Mouse (Mus musculus) stomach, embryonic 14.5 days (tissue): ENCODE measurements around the gene Olfr1555-ps1. TPM values are rescaled to one million over a fixed set of nuclear protein-coding genes. Genes with fewer than 3 reads are reported as not detected.

Source experiments
- ATAC-seq: fragments of 200-750 bp; cut with Nextera tagmentation; 2 replicates; pipeline ENCODE4 v1.8.0; 2017; ENCODE audit warnings: low read depth, moderate TSS enrichment; ENCODE audit not compliant: insufficient number of reproducible peaks, insufficient read depth, low FRiP score
- H3K27ac ChIP-seq: fragments of 300-500 bp; sonication (generic); 2 replicates; pipeline ENCODE4 v1.5.1; 2014; ENCODE audit warnings: mild to moderate bottlenecking, low read length, moderate library complexity, mixed read lengths
- H3K27me3 ChIP-seq: fragments of 300-500 bp; sonication (generic); 2 replicates; pipeline ENCODE4 v1.6.1; 2014; ENCODE audit warnings: low read length, control low read depth, mixed read lengths; ENCODE audit not compliant: control insufficient read depth, insufficient read depth
- H3K36me3 ChIP-seq: fragments of 300-500 bp; sonication (generic); 2 replicates; pipeline ENCODE4 v1.6.1; 2014; ENCODE audit warnings: mild to moderate bottlenecking, control low read depth, low read length, moderate library complexity, mixed read lengths; ENCODE audit not compliant: control insufficient read depth, insufficient read depth
- H3K4me1 ChIP-seq: fragments of 300-500 bp; sonication (generic); 2 replicates; pipeline ENCODE4 v1.6.1; 2014; ENCODE audit warnings: low read length, control low read depth, mixed read lengths; ENCODE audit not compliant: control insufficient read depth, insufficient read depth
- H3K4me2 ChIP-seq: fragments of 300-500 bp; sonication (generic); replicated peaks from 2 replicates; pipeline ENCODE4 v1.6.1; 2014; ENCODE audit warnings: low read depth, low read length, control low read depth
- H3K4me3 ChIP-seq: fragments of 300-500 bp; sonication (generic); 2 replicates; pipeline ENCODE4 v1.5.1; 2014; ENCODE audit warnings: low read depth, low read length, control low read depth
- H3K9ac ChIP-seq: fragments of 300-500 bp; sonication (generic); replicated peaks from 2 replicates; pipeline ENCODE4 v1.6.1; 2014; ENCODE audit warnings: low read depth, mild to moderate bottlenecking, control low read depth, low read length, moderate library complexity, mixed read lengths
- H3K9me3 ChIP-seq: fragments of 300-500 bp; sonication (generic); 2 replicates; pipeline ENCODE4 v1.6.1; 2016; ENCODE audit warnings: low read depth, low read length, control low read depth; ENCODE audit not compliant: control insufficient read depth
- WGBS: fragments of 180-500 bp; shearing (Covaris S2); extraction: QIAGEN DNeasy Blood & Tissue Kit; methylation state at CpG from one replicate; pipeline ENCODE4 v1.1.7; 2014; 5-methylcytosine and 5-hydroxymethylcytosine counted together
- polyA plus RNA-seq: library from polyadenylated mRNA; unstranded; fragments of >200 nt; fragmentation: Nextera tagmentation; extraction: Ambion mirVana; gene quantifications from 2 replicates; pipeline ENCODE4 v1.2.1, GENCODE M21; 2014

Olfr1555-ps1 gene
- polyA plus RNA-seq, 1 experiment from 2014 or later, result not detected

GRCm38 (mm10) chr19:12115797-12116196 is 54.1 kb downstream of the Olfr1555-ps1 start, which contains the start of gene Olfr1428:
Gene Olfr1428 (minus strand): TSS chr19:12115897.
- no peak within 1 kb of the TSS for H3K9ac ChIP-seq
- no peaks in the 10 kb centered on the region for H3K9me3 ChIP-seq
- H3K36me3 ChIP-seq, result no peaks in the 10 kb centered on the region
- 82% methylated on average over 1 of the region's 1 CpGs for WGBS
- no peak within 1 kb of the TSS for H3K4me2 ChIP-seq
- no peaks in the 10 kb centered on the region for H3K4me1 ChIP-seq
- no peaks in the 10 kb centered on the region for H3K27me3 ChIP-seq
- ATAC-seq, result no peak
- no peak within 1 kb of the TSS for H3K27ac ChIP-seq
- H3K4me3 ChIP-seq, result no peak within 1 kb of the TSS

Other genes with a start within 250 kb of the Olfr1555-ps1 start
- gene Osbp, start 204.2 kb downstream of the Olfr1555-ps1 start, polyA plus RNA-seq, result 10.9 and 11.2 TPM in 2 replicates
- gene Olfr1423, start 128.8 kb downstream of the Olfr1555-ps1 start, polyA plus RNA-seq, result not detected in 2 replicates
- gene Olfr1424, start 107.4 kb downstream of the Olfr1555-ps1 start, polyA plus RNA-seq, result not detected in 2 replicates
- gene Olfr1425, start 92.4 kb downstream of the Olfr1555-ps1 start, polyA plus RNA-seq, result not detected in 2 replicates
- gene Olfr1426, start 78.1 kb downstream of the Olfr1555-ps1 start, polyA plus RNA-seq, result not detected in 2 replicates
- gene Olfr1427, start 66.8 kb downstream of the Olfr1555-ps1 start, polyA plus RNA-seq, result not detected in 2 replicates
- not detected in 2 replicates for gene Olfr1428, start 54.2 kb downstream of the Olfr1555-ps1 start, polyA plus RNA-seq
- not detected in 2 replicates for gene Olfr76, start 46.9 kb downstream of the Olfr1555-ps1 start, polyA plus RNA-seq
- not detected in 2 replicates for gene Olfr1431, start 30.5 kb upstream of the Olfr1555-ps1 start, polyA plus RNA-seq
- gene Olfr1432, start 62.5 kb upstream of the Olfr1555-ps1 start, polyA plus RNA-seq, result not detected in 2 replicates
- not detected in 2 replicates for gene Olfr262, start 71.5 kb upstream of the Olfr1555-ps1 start, polyA plus RNA-seq
- not detected in 2 replicates for gene Olfr235, start 90.9 kb upstream of the Olfr1555-ps1 start, polyA plus RNA-seq
- gene Olfr1434, start 109.7 kb upstream of the Olfr1555-ps1 start, polyA plus RNA-seq, result not detected in 2 replicates
- gene Olfr1436, start 129.0 kb upstream of the Olfr1555-ps1 start, polyA plus RNA-seq, result not detected in 2 replicates
- not detected in 2 replicates for gene Olfr1437, start 155.0 kb upstream of the Olfr1555-ps1 start, polyA plus RNA-seq
- gene Olfr1438-ps1, start 165.8 kb upstream of the Olfr1555-ps1 start, polyA plus RNA-seq, result not detected in 2 replicates
- gene Olfr1440, start 217.2 kb upstream of the Olfr1555-ps1 start, polyA plus RNA-seq, result not detected in 2 replicates
- gene Olfr1441, start 247.3 kb upstream of the Olfr1555-ps1 start, polyA plus RNA-seq, result not detected in 2 replicates